Mouse (Mus musculus): ENCODE data around the gene Stk36. TPM values are rescaled to one million over a fixed set of nuclear protein-coding genes. Genes with fewer than 3 reads are reported as not detected.
A peak's percentile ranks its signal among the peaks of the same experiment; 100 is the strongest.

Gene Stk36
- 14.1 and 14.5 TPM in 2 replicates for polyA plus RNA-seq (2014; fragmentation: Nextera tagmentation; extraction: Ambion mirVana)

GRCm38 (mm10) chr1:74601267-74601962 lies at the start of gene Stk36, which contains the start of gene Rnf25:
Gene Stk36, plus strand, starts transcription at chr1:74601445.
Gene Rnf25, minus strand, starts transcription at chr1:74601397.
- peak; percentile 97 for DNase-seq (ENCODE audit: low spot score)
- peak; percentile 77 for ATAC-seq (replicated peaks; ENCODE audit: insufficient number of reproducible peaks, low FRiP score, low TSS enrichment, low read depth)
- no peaks in the 10 kb centered on the region for H3K4me1 ChIP-seq (ENCODE audit: control insufficient read depth, insufficient read depth, low read length)
- H3K4me2 ChIP-seq (ENCODE audit: low read depth, low read length) = peak within 1 kb of the TSS; percentile 46
- H3K9me3 ChIP-seq (replicated peaks; ENCODE audit: control insufficient read depth, low read length) = no peaks in the 10 kb centered on the region
- H3K27ac ChIP-seq (replicated peaks; ENCODE audit: low read depth, low read length) = no peak within 1 kb of the TSS
- H3K4me3 ChIP-seq (ENCODE audit: low read depth, low read length) = peak within 1 kb of the TSS; percentile 87
- no peaks in the 10 kb centered on the region for H3K27me3 ChIP-seq (ENCODE audit: control insufficient read depth, insufficient read depth, low read length)
- 8% methylated on average over 25 of the region's 25 CpGs for WGBS
- no peaks in the 10 kb centered on the region; the same call in 1 of the 2 replicates for H3K36me3 ChIP-seq (replicated peaks; ENCODE audit: control insufficient read depth, insufficient read depth, low read depth, low read length)
- peak within 1 kb of the TSS; percentile 80 for H3K9ac ChIP-seq (replicated peaks; ENCODE audit: low read length)

DNA sequence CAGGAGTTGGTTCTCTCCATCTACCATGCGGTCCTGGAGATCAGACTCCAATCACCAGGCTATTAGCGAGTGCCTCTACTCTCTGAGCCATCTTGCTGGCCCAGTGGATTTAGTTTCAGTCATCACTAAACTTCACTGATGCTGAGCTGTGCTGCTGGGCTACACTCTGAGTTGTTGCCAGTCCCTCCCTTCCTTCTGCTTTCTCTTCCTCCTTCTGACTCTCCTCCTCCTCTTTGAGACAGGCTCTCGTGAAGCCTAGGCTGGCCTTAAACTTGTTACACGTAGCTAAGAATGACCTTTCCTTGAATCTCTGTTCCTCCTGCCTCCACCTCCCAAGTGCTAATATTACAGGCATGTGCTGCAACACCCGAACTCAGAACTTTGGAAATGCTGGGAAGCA lies 42.2 kb upstream of the Stk36 start:
- ATAC-seq (replicated peaks; ENCODE audit: insufficient number of reproducible peaks, low FRiP score, low TSS enrichment, low read depth) (no peak), DNase-seq (ENCODE audit: low spot score) (no peak)
- no peaks in the 10 kb centered on the region for H3K27me3 ChIP-seq (ENCODE audit: control insufficient read depth, insufficient read depth, low read length)
- H3K27ac ChIP-seq (replicated peaks; ENCODE audit: low read depth, low read length) = no peak overlapping the region
- 86% methylated on average over 5 of the region's 5 CpGs for WGBS
- no peak overlapping the region for H3K4me3 ChIP-seq (ENCODE audit: low read depth, low read length)
- no peak overlapping the region for H3K4me2 ChIP-seq (ENCODE audit: low read depth, low read length)
- H3K4me1 ChIP-seq (ENCODE audit: control insufficient read depth, insufficient read depth, low read length) = no peaks in the 10 kb centered on the region
- no peak overlapping the region for H3K9ac ChIP-seq (replicated peaks; ENCODE audit: low read length)
- H3K9me3 ChIP-seq (replicated peaks; ENCODE audit: control insufficient read depth, low read length) = no peaks in the 10 kb centered on the region
- no peaks in the 10 kb centered on the region for H3K36me3 ChIP-seq (replicated peaks; ENCODE audit: control insufficient read depth, insufficient read depth, low read depth, low read length)

DNA sequence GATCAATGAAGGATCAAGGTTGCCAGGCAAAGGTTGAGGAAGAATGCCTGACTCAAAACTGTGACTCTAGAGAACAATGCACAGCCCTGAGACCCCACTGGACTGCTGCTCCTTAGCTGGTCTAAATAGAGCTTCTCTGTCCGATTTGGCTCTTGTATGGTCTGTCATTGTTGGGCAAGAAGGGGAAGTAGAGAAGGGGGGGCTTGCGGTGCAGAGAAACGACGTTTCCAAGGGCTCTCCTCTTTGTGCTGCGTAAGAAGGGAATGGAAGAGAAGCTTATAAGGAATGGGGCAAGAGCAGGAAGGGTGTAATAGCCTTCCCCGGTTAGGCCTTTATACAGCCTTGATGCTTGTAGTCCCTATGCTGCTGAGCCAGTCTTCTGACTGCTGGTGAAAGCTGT lies 35.4 kb upstream of the Stk36 start:
- no peak overlapping the region for H3K27ac ChIP-seq (replicated peaks; ENCODE audit: low read depth, low read length)
- no peak overlapping the region for H3K4me2 ChIP-seq (ENCODE audit: low read depth, low read length)
- no peaks in the 10 kb centered on the region for H3K27me3 ChIP-seq (ENCODE audit: control insufficient read depth, insufficient read depth, low read length)
- H3K4me3 ChIP-seq (ENCODE audit: low read depth, low read length) = no peak overlapping the region
- H3K4me1 ChIP-seq (ENCODE audit: control insufficient read depth, insufficient read depth, low read length) = no peaks in the 10 kb centered on the region
- no peaks in the 10 kb centered on the region for H3K9me3 ChIP-seq (replicated peaks; ENCODE audit: control insufficient read depth, low read length)
- 91% methylated on average over 6 of the region's 6 CpGs for WGBS
- DNase-seq (ENCODE audit: low spot score) (no peak), ATAC-seq (replicated peaks; ENCODE audit: insufficient number of reproducible peaks, low FRiP score, low TSS enrichment, low read depth) (no peak)
- H3K36me3 ChIP-seq (replicated peaks; ENCODE audit: control insufficient read depth, insufficient read depth, low read depth, low read length) = peaks cover 12% of the 10 kb centered on the region
- H3K9ac ChIP-seq (replicated peaks; ENCODE audit: low read length) = no peak overlapping the region

DNA sequence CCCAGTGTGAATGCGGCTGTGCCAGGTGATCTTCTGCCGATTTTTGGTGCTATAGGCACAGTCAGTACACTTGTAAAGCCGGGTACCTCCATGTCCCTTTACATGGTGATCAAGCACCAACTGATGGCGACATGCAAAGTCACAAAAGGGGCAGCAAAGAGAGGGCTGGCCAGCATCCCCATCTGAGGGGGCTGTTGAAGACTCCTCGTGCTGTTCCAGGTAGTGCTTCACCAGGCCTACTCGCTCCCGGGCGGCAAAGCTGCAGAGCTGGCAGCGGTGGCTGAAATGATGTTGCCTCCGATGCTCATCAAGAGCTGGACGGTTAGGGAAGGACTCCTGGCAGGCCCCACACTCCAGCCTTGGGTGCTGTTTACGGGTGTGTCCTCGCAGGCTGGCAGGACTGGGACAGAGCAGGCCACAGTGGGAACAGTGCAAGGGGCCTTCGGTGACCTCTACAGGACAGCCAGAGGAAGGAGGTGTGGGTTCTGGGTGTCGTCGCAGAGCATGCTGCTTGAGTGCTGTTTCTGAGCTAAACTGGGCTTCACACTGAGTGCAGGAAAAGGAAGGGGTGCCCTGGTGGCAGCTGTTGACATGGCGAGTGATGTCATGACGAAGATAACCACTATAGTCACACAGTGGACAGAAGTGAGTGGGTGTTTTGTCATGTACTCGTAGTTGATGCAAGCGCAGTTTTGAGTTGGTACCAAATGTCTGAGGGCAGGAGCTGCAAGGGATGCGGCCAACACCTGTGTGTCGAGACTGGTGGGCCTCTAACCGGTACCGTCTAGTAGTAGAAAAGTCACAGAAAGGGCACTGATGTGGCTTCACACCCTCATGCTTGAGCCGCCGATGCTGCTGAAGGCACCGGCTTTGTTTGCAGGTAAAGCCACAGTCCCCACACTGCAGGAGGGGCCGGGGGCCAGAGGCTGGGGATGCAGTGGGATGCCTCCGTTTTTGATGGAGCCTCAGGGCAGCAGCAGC lies 31.2 kb upstream of the Stk36 start:
- no peaks in the 10 kb centered on the region for H3K9me3 ChIP-seq (replicated peaks; ENCODE audit: control insufficient read depth, low read length)
- no peak overlapping the region for H3K4me3 ChIP-seq (ENCODE audit: low read depth, low read length)
- no peak for ATAC-seq (replicated peaks; ENCODE audit: insufficient number of reproducible peaks, low FRiP score, low TSS enrichment, low read depth)
- peaks cover 20% of the 10 kb centered on the region for H3K36me3 ChIP-seq (replicated peaks; ENCODE audit: control insufficient read depth, insufficient read depth, low read depth, low read length)
- DNase-seq (ENCODE audit: low spot score) = no peak
- WGBS = 92% methylated on average over 29 of the region's 29 CpGs
- no peak overlapping the region for H3K27ac ChIP-seq (replicated peaks; ENCODE audit: low read depth, low read length)
- H3K4me2 ChIP-seq (ENCODE audit: low read depth, low read length) = no peak overlapping the region
- H3K4me1 ChIP-seq (ENCODE audit: control insufficient read depth, insufficient read depth, low read length) = no peaks in the 10 kb centered on the region
- H3K27me3 ChIP-seq (ENCODE audit: control insufficient read depth, insufficient read depth, low read length) = no peaks in the 10 kb centered on the region
- no peak overlapping the region for H3K9ac ChIP-seq (replicated peaks; ENCODE audit: low read length)

GRCm38 (mm10) chr1:74582621-74583020 lies 18.6 kb upstream of the Stk36 start:
- no peaks in the 10 kb centered on the region for H3K9me3 ChIP-seq (replicated peaks; ENCODE audit: control insufficient read depth, low read length)
- H3K4me2 ChIP-seq (ENCODE audit: low read depth, low read length) = no peak overlapping the region
- peaks cover 2% of the 10 kb centered on the region for H3K36me3 ChIP-seq (replicated peaks; ENCODE audit: control insufficient read depth, insufficient read depth, low read depth, low read length)
- H3K4me1 ChIP-seq (ENCODE audit: control insufficient read depth, insufficient read depth, low read length) = no peaks in the 10 kb centered on the region
- H3K4me3 ChIP-seq (ENCODE audit: low read depth, low read length) = no peak overlapping the region
- 75% methylated on average over 3 of the region's 3 CpGs for WGBS
- no peaks in the 10 kb centered on the region for H3K27me3 ChIP-seq (ENCODE audit: control insufficient read depth, insufficient read depth, low read length)
- ATAC-seq (replicated peaks; ENCODE audit: insufficient number of reproducible peaks, low FRiP score, low TSS enrichment, low read depth) = no peak
- H3K27ac ChIP-seq (replicated peaks; ENCODE audit: low read depth, low read length) = no peak overlapping the region
- DNase-seq (ENCODE audit: low spot score) = no peak
- no peak overlapping the region for H3K9ac ChIP-seq (replicated peaks; ENCODE audit: low read length)

DNA sequence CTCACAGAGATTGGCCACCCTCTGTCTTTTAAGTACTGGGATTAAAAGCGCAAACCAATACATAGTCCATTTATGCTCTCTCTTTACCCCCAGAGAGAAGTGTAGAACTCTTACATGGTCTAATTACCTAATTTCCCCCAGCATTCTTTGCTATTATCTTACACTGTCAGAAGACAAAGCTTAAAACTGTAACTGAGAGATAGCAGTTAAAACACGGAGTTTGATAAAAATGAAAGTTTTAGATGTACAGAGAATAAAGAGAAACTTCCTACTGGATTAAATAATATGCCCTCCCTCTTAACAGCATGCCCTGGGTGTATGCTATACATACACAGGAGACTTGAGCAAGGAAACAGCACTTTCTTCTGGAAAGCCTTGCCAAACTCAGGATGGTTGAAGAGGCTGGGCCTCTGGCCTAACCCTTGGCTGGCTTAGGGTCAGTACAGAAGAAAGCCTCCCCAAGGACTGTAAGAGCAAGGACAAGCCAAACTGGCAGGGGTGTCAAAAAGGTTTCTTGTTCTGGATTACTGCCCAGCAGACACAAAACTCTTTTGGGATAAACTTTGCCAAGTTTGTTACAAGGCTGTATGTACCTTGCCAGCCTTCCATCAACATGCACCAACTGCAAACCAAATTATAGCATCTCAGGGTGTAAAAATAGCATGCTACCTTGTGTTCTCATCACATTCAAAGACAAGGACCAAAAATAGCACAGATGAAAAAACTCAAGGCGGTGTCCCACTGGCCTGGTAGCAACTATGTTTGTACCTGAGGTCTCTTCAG lies 16.4 kb upstream of the Stk36 start:
- no peak overlapping the region for H3K4me2 ChIP-seq (ENCODE audit: low read depth, low read length)
- ATAC-seq (replicated peaks; ENCODE audit: insufficient number of reproducible peaks, low FRiP score, low TSS enrichment, low read depth) (no peak), DNase-seq (ENCODE audit: low spot score) (no peak)
- no peak overlapping the region for H3K4me3 ChIP-seq (ENCODE audit: low read depth, low read length)
- no peaks in the 10 kb centered on the region for H3K27me3 ChIP-seq (ENCODE audit: control insufficient read depth, insufficient read depth, low read length)
- H3K36me3 ChIP-seq (replicated peaks; ENCODE audit: control insufficient read depth, insufficient read depth, low read depth, low read length) = peaks cover 2% of the 10 kb centered on the region; the same call in 1 of the 2 replicates
- no peaks in the 10 kb centered on the region for H3K4me1 ChIP-seq (ENCODE audit: control insufficient read depth, insufficient read depth, low read length)
- H3K9me3 ChIP-seq (replicated peaks; ENCODE audit: control insufficient read depth, low read length) = no peaks in the 10 kb centered on the region
- H3K27ac ChIP-seq (replicated peaks; ENCODE audit: low read depth, low read length) = no peak overlapping the region
- WGBS = 91% methylated on average over 3 of the region's 3 CpGs
- H3K9ac ChIP-seq (replicated peaks; ENCODE audit: low read length) = no peak overlapping the region

- Histone ChIP-seq H3K4me1 (ENCODE audit: control insufficient read depth, insufficient read depth, low read length) (no peaks in the 10 kb centered on the region), H3K27me3 (ENCODE audit: control insufficient read depth, insufficient read depth, low read length) (no peaks in the 10 kb centered on the region), H3K4me3 (ENCODE audit: low read depth, low read length) (peak overlapping the region; percentile 83), H3K9me3 (replicated peaks; ENCODE audit: control insufficient read depth, low read length) (no peaks in the 10 kb centered on the region), H3K4me2 (ENCODE audit: low read depth, low read length) (peak overlapping the region; percentile 74), H3K9ac (replicated peaks; ENCODE audit: low read length) (peak overlapping the region; percentile 78), H3K27ac (replicated peaks; ENCODE audit: low read depth, low read length) (peak overlapping the region; percentile 63), H3K36me3 (replicated peaks; ENCODE audit: control insufficient read depth, insufficient read depth, low read depth, low read length) (no peaks in the 10 kb centered on the region; the same call in 1 of the 2 replicates)
- DNase-seq (ENCODE audit: low spot score) (no peak), ATAC-seq (replicated peaks; ENCODE audit: insufficient number of reproducible peaks, low FRiP score, low TSS enrichment, low read depth) (peak; percentile 0; the same call in 1 of the 2 replicates)
- 1% methylated on average over 24 of the region's 24 CpGs for WGBS
Observed at GRCm38 (mm10) chr1:74587233-74587772, 13.9 kb upstream of the Stk36 start.
